Mouse (Mus musculus) liver, embryonic 14.5 days (tissue): ENCODE measurements around the gene D630003M21Rik. TPM values are rescaled to one million over a fixed set of nuclear protein-coding genes. Genes with fewer than 3 reads are reported as not detected.

Experiments used
- ATAC-seq: fragments of 200-750 bp; cut with Nextera tagmentation; 2 replicates; pipeline ENCODE4 v1.8.0; 2017; ENCODE audit warnings: moderate number of reproducible peaks, mild to moderate bottlenecking, moderate library complexity; ENCODE audit not compliant: insufficient read depth
- DNase-seq, 3 experiments: peaks; one replicate each; pipeline ENCODE4 v3.0.0-alpha.2; 2012 to 2013; ENCODE audit warnings: low read depth in 3 of 3, low spot score in 3 of 3
- H3K27ac ChIP-seq: fragments of 300-500 bp; sonication (generic); 2 replicates; pipeline ENCODE4 v1.5.1; 2014; ENCODE audit warnings: moderate library complexity, mild to moderate bottlenecking, control low read depth, inconsistent platforms
- H3K27me3 ChIP-seq: fragments of 300-500 bp; sonication (generic); 2 replicates; pipeline ENCODE4 v1.6.1; 2014; ENCODE audit warnings: mild to moderate bottlenecking, low read length, moderate library complexity; ENCODE audit not compliant: control insufficient read depth, insufficient read depth
- H3K36me3 ChIP-seq: fragments of 300-500 bp; sonication (generic); replicated peaks from 2 replicates; pipeline ENCODE4 v1.6.1; 2014; ENCODE audit warnings: low read depth; ENCODE audit not compliant: control insufficient read depth, insufficient read depth
- H3K4me1 ChIP-seq, 2 experiments: fragments of 200-500 bp in 1 of 2; fragments of 300-500 bp in 1 of 2; sonication (generic) in 1 of 2; replicated peaks; 2 replicates each; pipeline ENCODE4 v1.6.1; 2012 to 2014; ENCODE audit warnings: antibody characterized with exemption in 1 of 2, inconsistent platforms in 1 of 2, low read length in 1 of 2; ENCODE audit not compliant: control insufficient read depth in 2 of 2, insufficient read depth in 2 of 2
- H3K4me2 ChIP-seq: fragments of 300-500 bp; sonication (generic); 2 replicates; pipeline ENCODE4 v1.6.1; 2014; ENCODE audit warnings: low read depth, mild to moderate bottlenecking, control low read depth, moderate library complexity
- H3K4me3 ChIP-seq, 2 experiments: fragments of 200-500 bp in 1 of 2; fragments of 300-500 bp in 1 of 2; sonication (generic) in 1 of 2; 2 replicates each; pipeline ENCODE4 v1.5.1; 2012 to 2014; ENCODE audit warnings: low read depth in 2 of 2, low read length in 2 of 2, mild to moderate bottlenecking in 2 of 2, control low read depth in 1 of 2, inconsistent platforms in 1 of 2, moderate library complexity in 1 of 2; ENCODE audit not compliant: insufficient read depth in 1 of 2
- H3K9ac ChIP-seq: fragments of 300-500 bp; sonication (generic); replicated peaks from 2 replicates; pipeline ENCODE4 v1.6.1; 2014; ENCODE audit warnings: mild to moderate bottlenecking, control low read depth, moderate library complexity
- H3K9me3 ChIP-seq: fragments of 300-500 bp; sonication (generic); 2 replicates; pipeline ENCODE4 v1.6.1; 2016; ENCODE audit warnings: low read length, mixed read lengths; ENCODE audit not compliant: control insufficient read depth
- CTCF ChIP-seq: IDR thresholded peaks from 2 replicates; pipeline ENCODE4 v1.5.1; 2016; ENCODE audit warnings: antibody characterized with exemption, low read depth, control low read depth
- EP300 ChIP-seq: IDR thresholded peaks from 2 replicates; pipeline ENCODE4 v1.6.1; 2016; ENCODE audit warnings: antibody characterized with exemption, low read depth
- WGBS: fragments of 180-500 bp; shearing (Covaris S2); extraction: QIAGEN DNeasy Blood & Tissue Kit; methylation state at CpG from one replicate; pipeline ENCODE4 v1.1.7; 2014; ENCODE audit not compliant: insufficient replicate concordance; 5-methylcytosine and 5-hydroxymethylcytosine counted together
- microRNA-seq: library from miRNA; unstranded; fragments of <30 nt; microRNA quantifications from one replicate; pipeline ENCODE4, GENCODE M21; 2016
- polyA plus RNA-seq, 2 experiments: library from polyadenylated mRNA; depleted of rRNA in 1 of 2; stranded (reverse) in 1 of 2; unstranded in 1 of 2; fragments of >200 nt; fragmentation: Nextera tagmentation in 1 of 2; extraction: Ambion mirVana in 1 of 2; gene quantifications; 2 replicates each; pipeline versions ENCODE4 v1.2.1 to v1.2.3; 2012 to 2014

Gene D630003M21Rik
- polyA plus RNA-seq, 2 experiments, result 0.24 to 0.33 TPM

DNA sequence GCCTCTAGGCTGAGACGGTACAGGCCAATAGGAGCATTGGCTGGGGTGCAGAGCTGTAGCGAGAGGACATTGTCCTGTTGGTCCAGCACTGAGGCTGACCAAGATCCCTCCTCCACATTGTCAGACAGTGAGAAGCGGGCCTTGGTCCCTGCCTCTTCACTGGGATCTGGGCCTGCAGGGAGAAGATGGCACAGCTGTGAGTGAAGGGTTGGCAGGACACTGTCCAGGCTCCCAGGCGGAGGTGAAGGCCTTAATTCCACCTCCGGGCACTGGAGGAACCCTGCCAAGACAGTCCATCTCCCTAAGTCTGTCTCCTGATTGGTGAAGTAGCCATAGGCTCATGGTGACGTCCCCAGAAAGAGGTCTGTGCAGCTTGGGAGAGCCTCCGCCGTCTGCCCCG, 90.2 kb downstream of the D630003M21Rik start:
- Histone ChIP-seq H3K4me1 (peaks cover 40 to 42% of the 10 kb centered on the region in 2 experiments), H3K27me3 (no peaks in the 10 kb centered on the region), H3K27ac (no peak overlapping the region), H3K4me3 (no peak overlapping the region), H3K36me3 (peaks cover 85% of the 10 kb centered on the region), H3K9ac (no peak overlapping the region), H3K9me3 (no peaks in the 10 kb centered on the region), H3K4me2 (no peak overlapping the region)
- ATAC-seq (no peak), DNase-seq (no peak)
- WGBS, result 89% methylated on average over 9 of the region's 9 CpGs
- TF ChIP-seq CTCF, result no peak
- no peak for TF ChIP-seq EP300

DNA sequence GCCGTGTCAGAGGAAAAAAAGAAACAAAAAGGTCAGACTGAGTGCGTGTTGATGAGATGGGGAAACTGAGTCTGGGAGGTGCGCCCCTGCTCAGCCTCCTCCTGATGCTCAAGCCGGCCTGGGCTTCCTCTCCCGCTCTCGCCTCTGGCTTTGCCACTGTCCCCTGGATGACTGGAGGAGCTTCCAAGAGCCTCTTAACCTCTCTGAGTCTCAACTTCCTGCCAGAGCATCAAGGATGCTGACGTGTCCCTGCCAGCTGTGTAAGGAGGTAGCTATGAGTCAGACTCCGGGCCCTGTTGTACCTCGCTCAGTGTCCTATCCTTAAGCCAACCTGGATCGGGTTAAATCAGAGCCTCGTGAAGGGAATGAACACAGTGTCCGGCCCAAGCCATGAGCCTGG, 91.3 kb downstream of the D630003M21Rik start:
- no peaks in the 10 kb centered on the region for H3K27me3 ChIP-seq
- no peaks in the 10 kb centered on the region for H3K9me3 ChIP-seq
- ATAC-seq (no peak), DNase-seq (no peak)
- 90% methylated on average over 12 of the region's 12 CpGs for WGBS
- H3K27ac ChIP-seq, result no peak overlapping the region
- TF ChIP-seq EP300 (no peak), CTCF (no peak)
- H3K4me1 ChIP-seq, result peaks cover 33 to 34% of the 10 kb centered on the region in 2 experiments
- H3K36me3 ChIP-seq, result peaks cover 93% of the 10 kb centered on the region
- H3K4me3 ChIP-seq, result no peak overlapping the region
- H3K9ac ChIP-seq, result no peak overlapping the region
- no peak overlapping the region for H3K4me2 ChIP-seq

DNA sequence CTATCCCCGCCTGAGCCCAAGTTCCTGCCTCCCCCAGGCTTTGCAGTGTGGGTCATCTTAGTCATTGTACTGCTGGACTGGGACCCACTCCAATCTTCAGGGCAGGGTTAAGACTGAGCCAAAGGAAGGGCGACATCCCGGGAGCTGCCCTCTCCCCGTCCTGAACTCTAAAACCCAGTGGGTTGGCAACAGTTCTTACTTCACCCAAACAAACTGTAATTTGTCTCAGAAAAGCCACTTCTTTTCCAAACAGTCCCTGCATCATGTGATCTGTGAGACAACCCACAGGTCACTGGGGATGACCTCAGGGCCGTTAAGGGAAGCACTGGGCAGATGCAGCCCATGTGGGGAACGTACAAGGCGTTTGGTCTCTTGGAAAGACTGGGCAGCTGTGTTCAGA, 92.8 kb downstream of the D630003M21Rik start:
- H3K36me3 ChIP-seq, result peaks cover 93% of the 10 kb centered on the region
- no peak overlapping the region for H3K9ac ChIP-seq
- no peak for ATAC-seq
- H3K9me3 ChIP-seq, result no peaks in the 10 kb centered on the region
- TF ChIP-seq EP300 (no peak), CTCF (no peak)
- no peak overlapping the region for H3K4me2 ChIP-seq
- no peaks in the 10 kb centered on the region for H3K27me3 ChIP-seq
- peaks cover 18 to 19% of the 10 kb centered on the region in 2 experiments for H3K4me1 ChIP-seq
- 64% methylated on average over 7 of the region's 7 CpGs for WGBS
- no peak for DNase-seq
- H3K4me3 ChIP-seq, result no peak overlapping the region
- H3K27ac ChIP-seq, result no peak overlapping the region

DNA sequence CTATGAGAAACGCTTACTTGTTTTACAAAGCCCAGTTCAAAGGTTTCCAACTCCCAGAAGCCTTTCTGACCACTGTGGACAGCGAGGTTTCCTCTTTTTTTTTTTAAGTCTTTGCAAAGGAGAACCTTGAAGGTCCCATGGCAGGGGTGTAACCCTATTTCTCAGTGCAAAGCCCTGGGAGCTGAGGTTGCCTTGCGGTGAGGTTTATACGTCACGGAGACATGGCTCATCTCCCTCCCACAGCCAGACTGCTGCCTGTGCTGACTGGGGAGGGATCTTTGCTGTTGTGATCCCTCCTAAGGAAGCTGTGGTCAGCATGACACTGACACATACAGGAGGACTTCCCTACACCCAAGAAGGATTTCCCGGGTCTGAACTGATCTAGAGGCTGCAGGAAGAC, 96.0 kb downstream of the D630003M21Rik start:
- peak in 1 of 3 experiments; percentile 44 for DNase-seq
- no peak overlapping the region for H3K27ac ChIP-seq
- no peak overlapping the region for H3K4me2 ChIP-seq
- H3K9ac ChIP-seq, result no peak overlapping the region
- no peaks in the 10 kb centered on the region for H3K27me3 ChIP-seq
- no peak for TF ChIP-seq EP300
- TF ChIP-seq CTCF, result no peak
- WGBS, result 30% methylated on average over 6 of the region's 6 CpGs
- peaks cover 92% of the 10 kb centered on the region for H3K36me3 ChIP-seq
- H3K4me1 ChIP-seq, result peaks cover 0 to 5% of the 10 kb centered on the region in 2 experiments; a peak in 1 of 4 replicates
- H3K9me3 ChIP-seq, result no peaks in the 10 kb centered on the region
- no peak for ATAC-seq
- H3K4me3 ChIP-seq, result no peak overlapping the region

Small RNAs within 50 kb of the gene (microRNA-seq; reads per million reads assigned to microRNA genes)
- not detected for gene Mir7685

Other genes starting within 250 kb of the D630003M21Rik start
- 9.3 and 11.1 TPM in 2 replicates for gene Tti1, start 200.8 kb downstream of the D630003M21Rik start, polyA plus RNA-seq (2012; rRNA removed)
- gene Tti1, start 200.8 kb downstream of the D630003M21Rik start, polyA plus RNA-seq (2014; fragmentation: Nextera tagmentation; extraction: Ambion mirVana), result 11.3 and 12.4 TPM in 2 replicates
- 12.1 and 14.1 TPM in 2 replicates for gene Rprd1b, start 200.7 kb downstream of the D630003M21Rik start, polyA plus RNA-seq (2012; rRNA removed)
- gene Rprd1b, start 200.7 kb downstream of the D630003M21Rik start, polyA plus RNA-seq (2014; fragmentation: Nextera tagmentation; extraction: Ambion mirVana), result 21.6 and 24.8 TPM in 2 replicates
- gene Tgm2, start 82.8 kb downstream of the D630003M21Rik start, polyA plus RNA-seq (2012; rRNA removed), result 41.9 and 44.6 TPM in 2 replicates
- 34.6 and 37.7 TPM in 2 replicates for gene Tgm2, start 82.8 kb downstream of the D630003M21Rik start, polyA plus RNA-seq (2014; fragmentation: Nextera tagmentation; extraction: Ambion mirVana)
- gene Bpi, start 28.9 kb upstream of the D630003M21Rik start, polyA plus RNA-seq (2012; rRNA removed), result not detected in 2 replicates
- gene Bpi, start 28.9 kb upstream of the D630003M21Rik start, polyA plus RNA-seq (2014; fragmentation: Nextera tagmentation; extraction: Ambion mirVana), result not detected in 2 replicates
- gene Lbp, start 77.3 kb upstream of the D630003M21Rik start, polyA plus RNA-seq (2012; rRNA removed), result 22.9 and 26.4 TPM in 2 replicates
- gene Lbp, start 77.3 kb upstream of the D630003M21Rik start, polyA plus RNA-seq (2014; fragmentation: Nextera tagmentation; extraction: Ambion mirVana), result 31.6 and 33.5 TPM in 2 replicates
- 2.0 and 2.4 TPM in 2 replicates for gene Snhg11, start 146.4 kb upstream of the D630003M21Rik start, polyA plus RNA-seq (2012; rRNA removed)
- 0.42 and 0.63 TPM in 2 replicates for gene Snhg11, start 146.4 kb upstream of the D630003M21Rik start, polyA plus RNA-seq (2014; fragmentation: Nextera tagmentation; extraction: Ambion mirVana)
- gene Ralgapb, start 180.6 kb upstream of the D630003M21Rik start, polyA plus RNA-seq (2012; rRNA removed), result 3.4 and 4.7 TPM in 2 replicates
- gene Ralgapb, start 180.6 kb upstream of the D630003M21Rik start, polyA plus RNA-seq (2014; fragmentation: Nextera tagmentation; extraction: Ambion mirVana), result 5.5 and 5.6 TPM in 2 replicates